Mouse (Mus musculus) kidney, embryonic 15.5 days (tissue): ENCODE measurements around the gene Trappc2. TPM values are rescaled to one million over a fixed set of nuclear protein-coding genes. Genes with fewer than 3 reads are reported as not detected.
A peak's percentile ranks its signal among the peaks of the same experiment; 100 is the strongest.

Source experiments
- ATAC-seq: fragments of 200-750 bp; cut with Nextera tagmentation; replicated peaks from 2 replicates; pipeline ENCODE4 v1.8.0; 2017; ENCODE audit warnings: moderate TSS enrichment; ENCODE audit not compliant: low FRiP score
- H3K27ac ChIP-seq: fragments of 300-500 bp; sonication (generic); 2 replicates; pipeline ENCODE4 v1.5.1; 2015; ENCODE audit warnings: mild to moderate bottlenecking, inconsistent platforms
- H3K27me3 ChIP-seq: fragments of 300-500 bp; sonication (generic); 2 replicates; pipeline ENCODE4 v1.6.1; 2015; ENCODE audit warnings: inconsistent platforms
- H3K36me3 ChIP-seq: fragments of 300-500 bp; sonication (generic); 2 replicates; pipeline ENCODE4 v1.6.1; 2015; ENCODE audit warnings: inconsistent platforms
- H3K4me1 ChIP-seq: fragments of 300-500 bp; sonication (generic); 2 replicates; pipeline ENCODE4 v1.6.1; 2015; ENCODE audit warnings: inconsistent platforms
- H3K4me2 ChIP-seq: fragments of 300-500 bp; sonication (generic); 2 replicates; pipeline ENCODE4 v1.6.1; 2015; ENCODE audit warnings: moderate library complexity, mild to moderate bottlenecking, inconsistent platforms
- H3K4me3 ChIP-seq: fragments of 300-500 bp; sonication (generic); replicated peaks from 2 replicates; pipeline ENCODE4 v1.5.1; 2015; ENCODE audit warnings: mild to moderate bottlenecking, inconsistent platforms
- H3K9ac ChIP-seq: fragments of 300-500 bp; sonication (generic); 2 replicates; pipeline ENCODE4 v1.6.1; 2015; ENCODE audit warnings: mild to moderate bottlenecking, inconsistent platforms
- H3K9me3 ChIP-seq: fragments of 300-500 bp; sonication (generic); replicated peaks from 2 replicates; pipeline ENCODE4 v1.6.1; 2016; ENCODE audit warnings: inconsistent platforms
- WGBS: fragments of 180-500 bp; shearing (Covaris S2); methylation state at CpG from one replicate; pipeline ENCODE4 v1.1.7; 2015; ENCODE audit warnings: mixed read lengths; 5-methylcytosine and 5-hydroxymethylcytosine counted together
- polyA plus RNA-seq: library from polyadenylated mRNA; unstranded; fragments of >200 nt; fragmentation: Nextera tagmentation; extraction: Ambion mirVana; gene quantifications from 2 replicates; pipeline ENCODE4 v1.2.1, GENCODE M21; 2015

Trappc2 gene
- polyA plus RNA-seq, 1 experiment from 2014 or later = 24.3 TPM

- Histone ChIP-seq H3K4me1 (peaks cover 7% of the 10 kb centered on the region; the same call in 1 of the 2 replicates), H3K27me3 (peaks cover 13% of the 10 kb centered on the region), H3K4me2 (peak overlapping the region; percentile 59), H3K9ac (no peak overlapping the region), H3K4me3 (peak overlapping the region; percentile 63), H3K9me3 (no peaks in the 10 kb centered on the region), H3K27ac (no peak overlapping the region), H3K36me3 (peaks cover 11% of the 10 kb centered on the region; the same call in 1 of the 2 replicates)
- 45% methylated on average over 6 of the region's 6 CpGs for WGBS
- ATAC-seq = no peak
Observed at GRCm38 (mm10) chrX:166477393-166477792, 37.0 kb downstream of the Trappc2 start.

- ATAC-seq = peak; percentile 33; the same call in 1 of the 2 replicates
- peak overlapping the region; percentile 62 for H3K9ac ChIP-seq
- no peaks in the 10 kb centered on the region for H3K9me3 ChIP-seq
- H3K4me3 ChIP-seq = peak overlapping the region; percentile 63
- H3K36me3 ChIP-seq = peaks cover 11% of the 10 kb centered on the region; the same call in 1 of the 2 replicates
- peak overlapping the region; percentile 86 for H3K27ac ChIP-seq
- H3K27me3 ChIP-seq = peaks cover 18% of the 10 kb centered on the region; the same call in 1 of the 2 replicates
- 28% methylated on average over 28 of the region's 28 CpGs for WGBS
- H3K4me2 ChIP-seq = peak overlapping the region; percentile 59
- peaks cover 7% of the 10 kb centered on the region; the same call in 1 of the 2 replicates for H3K4me1 ChIP-seq
Observed at GRCm38 (mm10) chrX:166478631-166479364, 38.4 kb downstream of the Trappc2 start.

DNA sequence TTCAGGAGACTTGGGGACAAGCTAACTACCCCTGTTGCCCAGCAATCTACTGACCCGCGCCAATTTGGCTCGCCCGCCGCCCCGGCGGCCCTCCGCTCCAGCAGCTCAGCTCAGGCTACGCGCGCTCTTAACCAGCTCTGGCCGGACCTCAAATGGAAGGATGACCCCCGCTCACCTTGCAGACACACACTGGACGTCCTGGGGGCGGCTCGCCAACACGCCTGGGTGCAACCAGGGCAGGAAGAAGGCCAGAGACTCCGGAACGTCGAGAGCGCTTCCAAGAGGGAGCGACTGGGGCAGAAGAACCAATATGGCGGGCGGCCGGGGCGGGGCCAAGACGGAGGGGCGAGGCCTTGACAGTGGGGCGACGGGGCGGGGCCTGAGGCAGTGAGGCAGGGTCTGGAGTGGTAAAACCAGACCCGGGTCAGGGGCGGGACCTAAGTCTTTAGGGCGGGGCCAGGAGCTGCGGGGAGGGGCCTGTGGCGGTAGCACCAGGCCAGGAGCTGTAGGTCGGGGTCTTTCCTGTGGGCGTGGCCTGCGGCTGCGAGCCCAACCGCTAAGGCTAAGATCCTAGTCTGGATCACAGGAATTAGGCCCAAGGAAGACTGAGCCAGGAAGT is 39.1 kb downstream of the Trappc2 start, which contains the start of gene Rab9:
Rab9 (minus strand) TSS at position 503 of the 619 bp plus-strand sequence.
- ATAC-seq = peak; percentile 98
- whole genome bisulfite sequencing = 18% methylated on average over 41 of the region's 41 CpGs
- Histone ChIP-seq H3K9me3 (no peaks in the 10 kb centered on the region), H3K27ac (peak within 1 kb of the TSS; percentile 86), H3K4me3 (peak within 1 kb of the TSS; percentile 63), H3K9ac (peak within 1 kb of the TSS; percentile 62), H3K4me1 (peaks cover 7% of the 10 kb centered on the region; the same call in 1 of the 2 replicates), H3K36me3 (peaks cover 11% of the 10 kb centered on the region; the same call in 1 of the 2 replicates), H3K4me2 (peak within 1 kb of the TSS; percentile 59), H3K27me3 (peaks cover 18% of the 10 kb centered on the region; the same call in 1 of the 2 replicates)

GRCm38 (mm10) chrX:166495052-166495451 is 54.7 kb downstream of the Trappc2 start:
- Histone ChIP-seq H3K27me3 (0 out of 2 replicates have a peak, but pooled peaks cover 4% of the 10 kb centered on the region), H3K4me1 (no peaks in the 10 kb centered on the region), H3K9ac (no peak overlapping the region), H3K9me3 (no peaks in the 10 kb centered on the region), H3K36me3 (no peaks in the 10 kb centered on the region), H3K4me3 (no peak overlapping the region), H3K4me2 (no peak overlapping the region), H3K27ac (no peak overlapping the region)
- WGBS = 95% methylated on average over 2 of the region's 2 CpGs
- no peak for ATAC-seq

GRCm38 (mm10) chrX:166497771-166498170 is 57.4 kb downstream of the Trappc2 start:
- 72% methylated on average over 4 of the region's 4 CpGs for WGBS
- no peak for ATAC-seq
- Histone ChIP-seq H3K9ac (no peak overlapping the region), H3K27ac (no peak overlapping the region), H3K4me3 (no peak overlapping the region), H3K9me3 (no peaks in the 10 kb centered on the region), H3K4me2 (no peak overlapping the region), H3K4me1 (no peaks in the 10 kb centered on the region), H3K27me3 (peaks cover 12% of the 10 kb centered on the region; the same call in 1 of the 2 replicates), H3K36me3 (no peaks in the 10 kb centered on the region; the same call in 1 of the 2 replicates)

DNA sequence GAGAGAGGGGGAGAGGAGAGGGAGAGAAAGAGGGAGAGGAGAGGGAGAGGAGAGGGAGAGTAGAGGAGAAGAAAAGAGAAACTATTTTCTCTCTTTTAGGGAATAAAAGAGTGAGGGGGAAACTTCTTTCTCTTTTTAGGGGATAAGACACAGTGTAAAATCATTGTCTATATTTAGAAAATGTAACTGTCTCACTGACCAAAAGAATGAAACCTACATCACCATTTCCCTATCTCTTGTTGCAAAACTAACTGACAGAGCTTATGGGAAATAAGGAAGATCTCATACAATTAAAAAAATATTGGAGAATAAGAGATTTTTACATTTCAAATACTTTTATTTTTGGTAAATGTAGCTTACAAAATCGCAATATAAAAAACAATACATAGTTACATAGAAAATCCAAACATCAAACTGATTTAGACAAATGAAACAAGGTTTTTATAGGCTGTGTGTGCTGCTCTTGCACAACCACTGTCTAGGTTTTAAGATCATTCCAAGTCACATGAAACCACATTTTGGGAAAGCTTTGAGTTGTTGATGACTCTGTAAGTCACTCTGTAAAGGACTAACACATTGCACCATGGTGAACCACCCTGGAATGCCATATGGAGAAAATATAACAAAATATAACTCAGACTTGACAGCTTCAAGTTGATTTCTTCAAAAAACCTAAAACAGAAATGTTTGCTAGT is 59.3 kb downstream of the Trappc2 start:
- Histone ChIP-seq H3K4me2 (no peak overlapping the region), H3K27me3 (peaks cover 16% of the 10 kb centered on the region; the same call in 1 of the 2 replicates), H3K4me3 (no peak overlapping the region), H3K9me3 (no peaks in the 10 kb centered on the region), H3K4me1 (no peaks in the 10 kb centered on the region), H3K9ac (no peak overlapping the region), H3K36me3 (no peaks in the 10 kb centered on the region; the same call in 1 of the 2 replicates), H3K27ac (no peak overlapping the region)
- no peak for ATAC-seq
- WGBS = 69% methylated on average over 1 of the region's 1 CpGs

Other genes with a start within 250 kb of the Trappc2 start
- gene Gpm6b, start 201.7 kb upstream of the Trappc2 start, polyA plus RNA-seq = 21.1 and 24.1 TPM in 2 replicates
- gene Ofd1, start 130 bp downstream of the Trappc2 start, polyA plus RNA-seq = 6.3 and 6.4 TPM in 2 replicates
- 48.3 and 54.8 TPM in 2 replicates for gene Rab9, start 39.3 kb downstream of the Trappc2 start, polyA plus RNA-seq
- 8.7 and 8.8 TPM in 2 replicates for gene Tceanc, start 78.0 kb downstream of the Trappc2 start, polyA plus RNA-seq
- 12.1 and 13.3 TPM in 2 replicates for gene Egfl6, start 145.1 kb downstream of the Trappc2 start, polyA plus RNA-seq